Mouse (Mus musculus) lung, embryonic 14.5 days (tissue): ENCODE measurements around the gene Hexb. TPM values are rescaled to one million over a fixed set of nuclear protein-coding genes. Genes with fewer than 3 reads are reported as not detected.
"Not testable (repeated sequence)": the region's sequence is repeated elsewhere in the genome, so short reads cannot be mapped to it uniquely, and the experiment has no call there.

Experiments
- ATAC-seq: fragments of 200-750 bp; cut with Nextera tagmentation; 2 replicates; pipeline ENCODE4 v1.8.0; 2017; ENCODE audit warnings: mild to moderate bottlenecking, moderate TSS enrichment, moderate library complexity; ENCODE audit not compliant: insufficient read depth
- DNase-seq: peaks from one replicate; pipeline ENCODE4 v3.0.0-alpha.2; 2015
- H3K27ac ChIP-seq: fragments of 300-500 bp; sonication (generic); 2 replicates; pipeline ENCODE4 v1.5.1; 2014; ENCODE audit warnings: low read depth, mild to moderate bottlenecking, moderate library complexity
- H3K27me3 ChIP-seq: fragments of 300-500 bp; sonication (generic); 2 replicates; pipeline ENCODE4 v1.6.1; 2014; ENCODE audit warnings: low read length, control low read depth; ENCODE audit not compliant: insufficient read depth
- H3K36me3 ChIP-seq: fragments of 300-500 bp; sonication (generic); 2 replicates; pipeline ENCODE4 v1.6.1; 2014; ENCODE audit warnings: control low read depth; ENCODE audit not compliant: insufficient read depth
- H3K4me1 ChIP-seq: fragments of 300-500 bp; sonication (generic); 2 replicates; pipeline ENCODE4 v1.6.1; 2014; ENCODE audit warnings: antibody characterized with exemption, control low read depth; ENCODE audit not compliant: insufficient read depth
- H3K4me2 ChIP-seq: fragments of 300-500 bp; sonication (generic); 2 replicates; pipeline ENCODE4 v1.6.1; 2014; ENCODE audit warnings: mild to moderate bottlenecking
- H3K4me3 ChIP-seq: fragments of 300-500 bp; sonication (generic); 2 replicates; pipeline ENCODE4 v1.5.1; 2014; ENCODE audit warnings: low read depth, low read length
- H3K9ac ChIP-seq: fragments of 300-500 bp; sonication (generic); 2 replicates; pipeline ENCODE4 v1.6.1; 2014
- H3K9me3 ChIP-seq: fragments of 300-500 bp; sonication (generic); 2 replicates; pipeline ENCODE4 v1.6.1; 2016; ENCODE audit warnings: low read depth, low read length, control low read depth
- CTCF ChIP-seq: IDR thresholded peaks from 2 replicates; pipeline ENCODE4 v1.5.1; 2016; ENCODE audit warnings: antibody characterized with exemption, low read depth
- WGBS: fragments of 180-500 bp; shearing (Covaris S2); extraction: QIAGEN DNeasy Blood & Tissue Kit; methylation state at CpG from one replicate; pipeline ENCODE4 v1.1.7; 2014; 5-methylcytosine and 5-hydroxymethylcytosine counted together
- polyA plus RNA-seq: library from polyadenylated mRNA; unstranded; fragments of >200 nt; fragmentation: Nextera tagmentation; extraction: Ambion mirVana; gene quantifications from 2 replicates; pipeline ENCODE4 v1.2.1, GENCODE M21; 2014

Hexb gene
- polyA plus RNA-seq, 1 experiment from 2014 or later = 22.9 TPM

DNA sequence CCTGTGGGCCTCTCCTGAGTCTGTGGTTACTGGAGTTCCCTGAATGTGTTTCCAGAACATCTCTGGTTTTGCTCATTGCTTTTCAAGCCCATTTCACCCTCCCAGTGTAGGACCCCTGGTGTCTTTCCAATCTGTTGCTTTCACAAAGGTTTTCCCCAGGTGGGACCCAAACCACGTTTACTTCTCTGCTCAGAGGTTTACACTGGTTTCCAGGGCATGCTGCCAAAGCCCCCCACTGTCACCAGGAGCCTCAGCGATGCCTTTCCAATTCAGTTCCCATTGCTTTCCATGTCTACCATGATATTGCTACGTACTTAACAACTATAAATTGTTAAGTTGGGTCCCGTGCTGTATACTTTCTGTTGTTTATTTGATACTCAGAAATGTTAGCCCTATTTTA lies 15.3 kb downstream of the Hexb start:
- peaks cover 41% of the 10 kb centered on the region for H3K36me3 ChIP-seq
- H3K9me3 ChIP-seq = no peaks in the 10 kb centered on the region
- no peak for DNase-seq
- TF ChIP-seq CTCF = no peak
- H3K27me3 ChIP-seq = no peaks in the 10 kb centered on the region
- no peak overlapping the region for H3K4me3 ChIP-seq
- no peak overlapping the region for H3K27ac ChIP-seq
- H3K4me2 ChIP-seq = no peak overlapping the region
- H3K4me1 ChIP-seq = no peaks in the 10 kb centered on the region; the same call in 1 of the 2 replicates
- ATAC-seq = no peak
- 69% methylated on average over 4 of the region's 4 CpGs for WGBS
- H3K9ac ChIP-seq = no peak overlapping the region

- ATAC-seq (no peak), DNase-seq (no peak)
- Histone ChIP-seq H3K9me3 (no peaks in the 10 kb centered on the region), H3K9ac (no peak overlapping the region), H3K27ac (no peak overlapping the region), H3K4me3 (no peak overlapping the region), H3K4me1 (no peaks in the 10 kb centered on the region; the same call in 1 of the 2 replicates), H3K4me2 (no peak overlapping the region), H3K27me3 (no peaks in the 10 kb centered on the region), H3K36me3 (peaks cover 65% of the 10 kb centered on the region)
- WGBS = 79% methylated on average over 6 of the region's 6 CpGs
- no peak for TF ChIP-seq CTCF
Observed at GRCm38 (mm10) chr13:97180113-97180828, 17.9 kb downstream of the Hexb start.

GRCm38 (mm10) chr13:97178943-97179342 lies 19.2 kb downstream of the Hexb start:
- no peak for ATAC-seq
- no peaks in the 10 kb centered on the region for H3K4me1 ChIP-seq
- DNase-seq = no peak
- H3K9me3 ChIP-seq = no peaks in the 10 kb centered on the region
- TF ChIP-seq CTCF = no peak
- no peaks in the 10 kb centered on the region for H3K27me3 ChIP-seq
- H3K27ac ChIP-seq = no peak overlapping the region
- no peak overlapping the region for H3K4me3 ChIP-seq
- H3K9ac ChIP-seq = no peak overlapping the region
- peaks cover 79% of the 10 kb centered on the region for H3K36me3 ChIP-seq
- 79% methylated on average over 7 of the region's 7 CpGs for WGBS
- no peak overlapping the region for H3K4me2 ChIP-seq

GRCm38 (mm10) chr13:97176731-97177130 lies 21.4 kb downstream of the Hexb start:
- Histone ChIP-seq H3K27ac (no peak overlapping the region), H3K4me3 (no peak overlapping the region), H3K27me3 (no peaks in the 10 kb centered on the region), H3K9ac (no peak overlapping the region), H3K9me3 (no peaks in the 10 kb centered on the region), H3K4me1 (no peaks in the 10 kb centered on the region), H3K4me2 (no peak overlapping the region), H3K36me3 (peaks cover 90% of the 10 kb centered on the region)
- WGBS = 88% methylated on average over 5 of the region's 5 CpGs
- TF ChIP-seq CTCF = no peak
- ATAC-seq = no peak
- DNase-seq = no peak

DNA sequence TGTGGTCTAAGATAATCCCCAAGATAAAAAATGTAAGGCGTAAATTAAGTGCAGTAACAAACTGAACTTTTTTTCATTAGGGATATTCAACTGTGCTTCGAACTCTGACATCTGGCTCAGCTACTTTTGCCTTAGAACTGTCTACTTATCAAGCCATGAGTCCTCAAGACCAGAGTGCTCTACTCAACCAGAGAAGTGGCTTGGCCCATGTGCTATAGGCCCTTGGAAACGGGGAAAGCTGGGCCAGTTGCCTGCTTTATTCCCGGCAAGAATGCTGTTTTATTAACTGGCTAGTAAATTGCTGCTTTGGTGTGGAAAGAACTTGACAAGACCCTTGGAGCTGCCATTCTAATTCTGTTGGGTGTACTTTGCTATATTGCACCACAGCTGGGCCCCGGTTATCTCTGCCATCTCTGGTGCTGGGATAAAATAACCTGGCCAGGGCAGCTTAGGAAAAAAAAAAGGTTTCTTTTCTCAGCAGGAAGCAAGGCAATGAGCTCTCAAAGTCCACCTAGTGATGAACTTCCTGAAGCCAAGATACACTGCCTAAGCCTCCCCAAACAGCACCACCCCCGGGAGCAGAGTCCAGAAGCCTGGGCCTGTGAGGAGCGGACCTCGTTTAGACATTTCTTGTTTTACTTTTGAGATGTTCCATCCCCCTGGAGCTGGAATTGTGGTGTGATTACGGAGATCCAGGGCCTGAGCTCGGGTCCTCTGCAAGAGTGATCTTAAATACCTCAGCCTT lies 22.5 kb downstream of the Hexb start:
- Histone ChIP-seq H3K9me3 (no peaks in the 10 kb centered on the region), H3K4me2 (no peak overlapping the region), H3K9ac (no peak overlapping the region), H3K4me3 (no peak overlapping the region), H3K4me1 (no peaks in the 10 kb centered on the region), H3K36me3 (peaks cover 88% of the 10 kb centered on the region), H3K27ac (no peak overlapping the region), H3K27me3 (no peaks in the 10 kb centered on the region)
- ATAC-seq = no peak
- no peak for TF ChIP-seq CTCF
- DNase-seq = no peak
- WGBS = 85% methylated on average over 10 of the region's 10 CpGs

- TF ChIP-seq CTCF = peak; percentile 72
- ATAC-seq (no peak), DNase-seq (peak; percentile 72)
- Histone ChIP-seq H3K36me3 (peaks cover 65% of the 10 kb centered on the region), H3K4me3 (no peak overlapping the region), H3K4me1 (no peaks in the 10 kb centered on the region), H3K9me3 (no peaks in the 10 kb centered on the region), H3K27ac (no peak overlapping the region), H3K9ac (no peak overlapping the region), H3K4me2 (no peak overlapping the region), H3K27me3 (no peaks in the 10 kb centered on the region)
- 59% methylated on average over 4 of the region's 4 CpGs for whole genome bisulfite sequencing
Observed at GRCm38 (mm10) chr13:97145834-97146233, 52.3 kb downstream of the Hexb start.

- H3K36me3 ChIP-seq = peaks cover 35% of the 10 kb centered on the region
- H3K27ac ChIP-seq = no peak overlapping the region
- ATAC-seq = no peak
- H3K4me1 ChIP-seq = 0 out of 2 replicates have a peak, but pooled peaks cover 3% of the 10 kb centered on the region
- no peak overlapping the region for H3K4me2 ChIP-seq
- H3K9ac ChIP-seq = no peak overlapping the region
- WGBS = 83% methylated on average over 7 of the region's 7 CpGs
- no peak for TF ChIP-seq CTCF
- no peak overlapping the region for H3K4me3 ChIP-seq
- DNase-seq = no peak
- H3K27me3 ChIP-seq = no peaks in the 10 kb centered on the region
- no peaks in the 10 kb centered on the region for H3K9me3 ChIP-seq
Observed at GRCm38 (mm10) chr13:97142321-97142720, 55.8 kb downstream of the Hexb start.

GRCm38 (mm10) chr13:97138404-97138931 lies 59.7 kb downstream of the Hexb start:
- Histone ChIP-seq H3K27ac (peak overlapping the region; percentile 70; the same call in 1 of the 2 replicates), H3K4me2 (peak overlapping the region; percentile 78)
- DNase-seq = not testable (repeated sequence)

More at GRCm38 (mm10) chr13:97138404-97138931, 59.7 kb downstream of the Hexb start:
- Histone ChIP-seq H3K4me3 (peak overlapping the region; percentile 89), H3K9ac (peak overlapping the region; percentile 86), H3K36me3 (peaks cover 24% of the 10 kb centered on the region)
- not testable (repeated sequence) for ATAC-seq, H3K27me3 ChIP-seq, H3K4me1 ChIP-seq, H3K9me3 ChIP-seq
- 26% methylated on average over 8 of the region's 8 CpGs for WGBS
